Mouse (Mus musculus) layer of hippocampus, adult 2 months (tissue): ENCODE data around the gene Ppp2r2d. TPM values are rescaled to one million over a fixed set of nuclear protein-coding genes. Genes with fewer than 3 reads are reported as not detected.
A peak's percentile ranks its signal among the peaks of the same experiment; 100 is the strongest.

Experiments
- DNase-seq, 2 experiments: peaks; one replicate each; pipeline ENCODE4 v3.0.0; 2022; ENCODE audit warnings: low spot score in 2 of 2
- H3K27ac ChIP-seq: fragments of 200-600 bp; 2 replicates; pipeline ENCODE4 v1.8.1; 2022
- H3K4me3 ChIP-seq: fragments of 200-600 bp; 2 replicates; pipeline ENCODE4 v1.8.1; 2022; ENCODE audit warnings: mild to moderate bottlenecking
- CTCF ChIP-seq: fragments of 200-600 bp; conservative IDR thresholded peaks from 2 replicates; pipeline ENCODE4 v1.8.1; 2022; ENCODE audit warnings: antibody characterized with exemption, mild to moderate bottlenecking, moderate library complexity
- long read RNA-seq, 2 experiments: library from polyadenylated mRNA; stranded (forward); transcript quantifications; one replicate each; pipeline ENCODE4 v2.0.0; 2021; ENCODE audit warnings: borderline mapping rate in 2 of 2
- total RNA-seq, 2 experiments: library from RNA; stranded (reverse); gene quantifications; 2 replicates each; pipeline ENCODE4 v1.2.3; 2021

Gene Ppp2r2d
- total RNA-seq, result 10 to 100 TPM; 62.2 to 62.8 TPM
- long read RNA-seq, experiment 1, transcript Ppp2r2d-201 (9 exons, 2,081 nt), result major isoform, 31 of 57 reads
- long read RNA-seq, experiment 1, partial matches to known transcripts, result 1 of 57 reads
- long read RNA-seq, experiment 1, other reads (novel, unspliced or antisense), result 23 of 57 reads
- long read RNA-seq, experiment 2, transcript Ppp2r2d-201 (9 exons, 2,081 nt), result major isoform, 36 of 65 reads
- long read RNA-seq, experiment 2, partial matches to known transcripts, result 2 of 65 reads
- long read RNA-seq, experiment 2, other reads (novel, unspliced or antisense), result 23 of 65 reads

- peak; percentile 91 for TF ChIP-seq CTCF
- peak; percentile 94 to 97 for DNase-seq
- peak within 1 kb of the TSS; percentile 95 for H3K4me3 ChIP-seq
- H3K27ac ChIP-seq, result peak within 1 kb of the TSS; percentile 96
Observed at GRCm38 (mm10) chr7:138845544-138846391, at the start of gene Ppp2r2d, which contains the start of gene Mapk1ip1. Gene Ppp2r2d, plus strand, starts transcription at chr7:138846079. Gene Mapk1ip1, minus strand, starts transcription at chr7:138846273.

- DNase-seq, result no peak
- no peak for TF ChIP-seq CTCF
Observed at GRCm38 (mm10) chr7:138803386-138803785, 42.5 kb upstream of the Ppp2r2d start.

GRCm38 (mm10) chr7:138807146-138807545 lies 38.7 kb upstream of the Ppp2r2d start:
- no peak for TF ChIP-seq CTCF
- no peak for DNase-seq
- H3K4me3 ChIP-seq, result no peak overlapping the region
- H3K27ac ChIP-seq, result no peak overlapping the region

More at GRCm38 (mm10) chr7:138803386-138803785, 42.5 kb upstream of the Ppp2r2d start:
- no peak overlapping the region for H3K4me3 ChIP-seq
- no peak overlapping the region for H3K27ac ChIP-seq

- H3K27ac ChIP-seq, result no peak overlapping the region
Observed at GRCm38 (mm10) chr7:138813213-138813875, 32.5 kb upstream of the Ppp2r2d start.

GRCm38 (mm10) chr7:138818314-138818713 lies 27.6 kb upstream of the Ppp2r2d start:
- Histone ChIP-seq H3K27ac (no peak overlapping the region), H3K4me3 (no peak overlapping the region)
- DNase-seq, result no peak
- TF ChIP-seq CTCF, result peak; percentile 67

More at GRCm38 (mm10) chr7:138813213-138813875, 32.5 kb upstream of the Ppp2r2d start:
- H3K4me3 ChIP-seq, result no peak overlapping the region
- no peak for TF ChIP-seq CTCF
- no peak for DNase-seq

GRCm38 (mm10) chr7:138824423-138824822 lies 21.5 kb upstream of the Ppp2r2d start:
- Histone ChIP-seq H3K27ac (no peak overlapping the region), H3K4me3 (no peak overlapping the region)
- DNase-seq, result no peak
- no peak for TF ChIP-seq CTCF

GRCm38 (mm10) chr7:138824995-138825756 lies 20.7 kb upstream of the Ppp2r2d start:
- Histone ChIP-seq H3K27ac (no peak overlapping the region), H3K4me3 (no peak overlapping the region)
- TF ChIP-seq CTCF, result no peak
- no peak for DNase-seq

- no peak overlapping the region for H3K4me3 ChIP-seq
- H3K27ac ChIP-seq, result no peak overlapping the region
- peak; percentile 50 to 75 for DNase-seq
- TF ChIP-seq CTCF, result peak; percentile 99
Observed at GRCm38 (mm10) chr7:138827812-138828211, 18.1 kb upstream of the Ppp2r2d start.

- H3K27ac ChIP-seq, result no peak overlapping the region; the same call in 1 of the 2 replicates
- DNase-seq, result no peak
- no peak overlapping the region for H3K4me3 ChIP-seq
- peak; percentile 73 for TF ChIP-seq CTCF
Observed at GRCm38 (mm10) chr7:138835028-138835427, 10.9 kb upstream of the Ppp2r2d start.

GRCm38 (mm10) chr7:138840594-138841021 lies 5.3 kb upstream of the Ppp2r2d start:
- TF ChIP-seq CTCF, result peak; percentile 82
- peak; percentile 80 to 87 for DNase-seq

GRCm38 (mm10) chr7:138841436-138842151 lies 4.3 kb upstream of the Ppp2r2d start:
- H3K27ac ChIP-seq, result peak overlapping the region; percentile 78
- DNase-seq, result no peak
- H3K4me3 ChIP-seq, result no peak overlapping the region
- no peak for TF ChIP-seq CTCF

More at GRCm38 (mm10) chr7:138840594-138841021, 5.3 kb upstream of the Ppp2r2d start:
- no peak overlapping the region for H3K27ac ChIP-seq
- H3K4me3 ChIP-seq, result no peak overlapping the region

GRCm38 (mm10) chr7:138843421-138843820 lies 2.5 kb upstream of the Ppp2r2d start:
- DNase-seq, result no peak
- H3K27ac ChIP-seq, result peak overlapping the region; percentile 96; the same call in 1 of the 2 replicates
- peak overlapping the region; percentile 95 for H3K4me3 ChIP-seq
- TF ChIP-seq CTCF, result no peak
